In genomic region chr19:55456325-55457091, GRCm38 (mm10) we compare ENCODE assay signal across 10 mouse cellular contexts.
DNase-seq lines count a peak whose midpoint lies in the region; ATAC-seq and TF ChIP-seq lines count a peak whose summit lies in the region.
"Had no signal": no experiment of that assay in that cellular context is flagged by ENCODE, and none has a peak within 500 bp of the region (broad histone marks: within the 10 kb centered on the region; RNA-seq: fewer than 3 reads in every experiment).

No protein-coding gene starts in this region.

- no peak for DNase-seq in heart, postnatal 0 days (ENCODE audit: low spot score)
- no peak for DNase-seq in heart, postnatal 4 days
- peak; percentile 78 for DNase-seq in midbrain, embryonic 11.5 days (ENCODE audit: low spot score, missing footprints)
- DNase-seq in midbrain, postnatal 0 days (ENCODE audit: low spot score) = no peak
- DNase-seq in stomach, postnatal 0 days (ENCODE audit: low spot score) = no peak

- H3K27me3 ChIP-seq in heart, postnatal 0 days (ENCODE audit: control insufficient read depth, insufficient read depth, low read length) = no peaks in the 10 kb centered on the region
- H3K27me3 ChIP-seq in midbrain, embryonic 11.5 days (ENCODE audit: control insufficient read depth, insufficient read depth, low read length) = no peaks in the 10 kb centered on the region
- H3K27me3 ChIP-seq in midbrain, postnatal 0 days (ENCODE audit: insufficient read depth, low read length) = no peaks in the 10 kb centered on the region
- no peaks in the 10 kb centered on the region for H3K27me3 ChIP-seq in intestine, embryonic 15.5 days (replicated peaks)
- H3K27me3 ChIP-seq in stomach, postnatal 0 days (ENCODE audit: control insufficient read depth, insufficient read depth, low read length) = no peaks in the 10 kb centered on the region
- H3K27me3 ChIP-seq: CH12.LX had no signal

- no peak for TF ChIP-seq CTCF in heart, postnatal 0 days (IDR thresholded peaks at IDR 0.05; ENCODE audit: low read depth)
- no peak for TF ChIP-seq CTCF in midbrain, postnatal 0 days (IDR thresholded peaks at IDR 0.05)
- TF ChIP-seq CTCF in stomach, postnatal 0 days (IDR thresholded peaks at IDR 0.05; ENCODE audit: low read depth) = no peak

- ATAC-seq in heart, postnatal 0 days (ENCODE audit: insufficient read depth, low read depth) = no peak
- ATAC-seq in midbrain, embryonic 11.5 days (ENCODE audit: low FRiP score) = no peak
- ATAC-seq in midbrain, postnatal 0 days (ENCODE audit: low FRiP score) = no peak
- no peak for ATAC-seq in intestine, embryonic 15.5 days
- no peak for ATAC-seq in stomach, postnatal 0 days (ENCODE audit: low FRiP score, low TSS enrichment)
- ATAC-seq in megakaryocyte-erythroid progenitor cell, adult 5-6 weeks (replicated peaks; ENCODE audit: low FRiP score, low TSS enrichment, poor library complexity, severe bottlenecking) = no peak
- ATAC-seq: lung, postnatal 0 days had no signal

- no peak overlapping the region for H3K4me3 ChIP-seq in heart, postnatal 0 days (ENCODE audit: low read depth, low read length)
- H3K4me3 ChIP-seq in midbrain, embryonic 11.5 days (ENCODE audit: low read depth, low read length) = no peak overlapping the region
- no peak overlapping the region for H3K4me3 ChIP-seq in midbrain, postnatal 0 days (ENCODE audit: low read depth, low read length)
- H3K4me3 ChIP-seq in intestine, embryonic 15.5 days (replicated peaks) = no peak overlapping the region
- peak overlapping the region; percentile 6; the same call in 1 of the 2 replicates for H3K4me3 ChIP-seq in stomach, postnatal 0 days (ENCODE audit: low read depth, low read length)
- H3K4me3 ChIP-seq: left cerebral cortex, adult 2 months had no signal

- H3K4me1 ChIP-seq in heart, postnatal 0 days (ENCODE audit: control insufficient read depth, insufficient read depth) = no peaks in the 10 kb centered on the region
- peaks cover 8% of the 10 kb centered on the region; the same call in 1 of the 2 replicates for H3K4me1 ChIP-seq in midbrain, embryonic 11.5 days (ENCODE audit: control insufficient read depth, insufficient read depth, low read length)
- H3K4me1 ChIP-seq in midbrain, postnatal 0 days (ENCODE audit: insufficient read depth, low read length) = 0 out of 2 replicates have a peak, but pooled peaks cover 7% of the 10 kb centered on the region
- H3K4me1 ChIP-seq in intestine, embryonic 15.5 days (replicated peaks) = peaks cover 5% of the 10 kb centered on the region; the same call in 1 of the 2 replicates
- no peaks in the 10 kb centered on the region for H3K4me1 ChIP-seq in stomach, postnatal 0 days (replicated peaks; ENCODE audit: control insufficient read depth, insufficient read depth)

- no peak for TF ChIP-seq EP300 in heart, postnatal 0 days (IDR thresholded peaks at IDR 0.05; ENCODE audit: low read depth)
- TF ChIP-seq EP300 in stomach, postnatal 0 days (optimal IDR thresholded peaks at IDR 0.05) = no peak

- no peaks in the 10 kb centered on the region for H3K36me3 ChIP-seq in heart, postnatal 0 days (replicated peaks; ENCODE audit: control insufficient read depth, insufficient read depth, low read length)
- H3K36me3 ChIP-seq in midbrain, embryonic 11.5 days (ENCODE audit: control insufficient read depth, insufficient read depth, low read length) = no peaks in the 10 kb centered on the region
- no peaks in the 10 kb centered on the region for H3K36me3 ChIP-seq in midbrain, postnatal 0 days (ENCODE audit: insufficient read depth, low read length)
- H3K36me3 ChIP-seq in intestine, embryonic 15.5 days = no peaks in the 10 kb centered on the region
- no peaks in the 10 kb centered on the region for H3K36me3 ChIP-seq in stomach, postnatal 0 days (ENCODE audit: control insufficient read depth, insufficient read depth, low read length)

- no peak overlapping the region for H3K27ac ChIP-seq in heart, postnatal 0 days (ENCODE audit: low read depth)
- no peak overlapping the region for H3K27ac ChIP-seq in midbrain, embryonic 11.5 days (ENCODE audit: low read depth, low read length)
- no peak overlapping the region for H3K27ac ChIP-seq in midbrain, postnatal 0 days (ENCODE audit: low read depth, low read length)
- no peak overlapping the region for H3K27ac ChIP-seq in intestine, embryonic 15.5 days
- peak overlapping the region; percentile 53 for H3K27ac ChIP-seq in stomach, postnatal 0 days (replicated peaks)
- H3K27ac ChIP-seq: left cerebral cortex, adult 2 months had no signal

- peak overlapping the region; percentile 12; the same call in 1 of the 2 replicates for H3K4me2 ChIP-seq in heart, postnatal 0 days (ENCODE audit: low read depth, low read length)
- H3K4me2 ChIP-seq in midbrain, embryonic 11.5 days = no peak overlapping the region
- H3K4me2 ChIP-seq in midbrain, postnatal 0 days (ENCODE audit: low read depth, low read length, poor library complexity, severe bottlenecking) = no peak overlapping the region
- H3K4me2 ChIP-seq in intestine, embryonic 15.5 days (replicated peaks) = peak overlapping the region; percentile 33
- H3K4me2 ChIP-seq in stomach, postnatal 0 days (replicated peaks; ENCODE audit: low read depth) = peak overlapping the region; percentile 44

- 55% methylated on average over 21 of the region's 21 CpGs for WGBS in heart, postnatal 0 days
- 63% methylated on average over 21 of the region's 21 CpGs for WGBS in midbrain, embryonic 11.5 days
- 60% methylated on average over 21 of the region's 21 CpGs for WGBS in midbrain, postnatal 0 days
- WGBS in intestine, embryonic 15.5 days = 47% methylated on average over 21 of the region's 21 CpGs
- WGBS in stomach, postnatal 0 days = 49% methylated on average over 21 of the region's 21 CpGs

- H3K9ac ChIP-seq in heart, postnatal 0 days (replicated peaks; ENCODE audit: low read depth, low read length) = no peak overlapping the region
- H3K9ac ChIP-seq in midbrain, embryonic 11.5 days (ENCODE audit: low read length) = no peak overlapping the region
- no peak overlapping the region for H3K9ac ChIP-seq in midbrain, postnatal 0 days (replicated peaks; ENCODE audit: low read length, poor library complexity, severe bottlenecking)
- H3K9ac ChIP-seq in intestine, embryonic 15.5 days = no peak overlapping the region
- peak overlapping the region; percentile 13; the same call in 1 of the 2 replicates for H3K9ac ChIP-seq in stomach, postnatal 0 days (ENCODE audit: low read length)

- no peaks in the 10 kb centered on the region for H3K9me3 ChIP-seq in heart, postnatal 0 days (replicated peaks; ENCODE audit: control insufficient read depth, low read length)
- no peaks in the 10 kb centered on the region for H3K9me3 ChIP-seq in midbrain, embryonic 11.5 days (ENCODE audit: control insufficient read depth, low read length)
- H3K9me3 ChIP-seq in midbrain, postnatal 0 days (ENCODE audit: low read length) = no peaks in the 10 kb centered on the region
- no peaks in the 10 kb centered on the region for H3K9me3 ChIP-seq in intestine, embryonic 15.5 days
- no peaks in the 10 kb centered on the region for H3K9me3 ChIP-seq in stomach, postnatal 0 days (ENCODE audit: control insufficient read depth, low read length)

Comparison
In these comparisons a context has a peak if more than half of its experiments do, and no peak if none do; other contexts are left out.
1. H3K4me2 ChIP-seq: peak in heart, postnatal 0 days (single experiment), intestine, embryonic 15.5 days (single experiment) and stomach, postnatal 0 days (single experiment); none in midbrain, embryonic 11.5 days (single experiment) and midbrain, postnatal 0 days (single experiment).